Mouse (Mus musculus) brain, embryonic 14.5 days (tissue): ENCODE data around the gene Gm4792.

Experiments used
- CTCF ChIP-seq: fragments of 200-500 bp; IDR thresholded peaks from 2 replicates; pipeline ENCODE4 v1.5.1; 2012; ENCODE audit warnings: inconsistent platforms, mild to moderate bottlenecking, moderate library complexity, borderline replicate concordance; ENCODE audit not compliant: insufficient read depth, insufficient read length; ENCODE audit errors: extremely low read depth
- POLR2A ChIP-seq: fragments of 200-500 bp; IDR thresholded peaks from 2 replicates; pipeline ENCODE4 v1.6.1; 2012; ENCODE audit warnings: mild to moderate bottlenecking, inconsistent platforms, borderline replicate concordance; ENCODE audit not compliant: poor library complexity, insufficient read depth, insufficient read length, severe bottlenecking; ENCODE audit errors: extremely low read depth

DNA sequence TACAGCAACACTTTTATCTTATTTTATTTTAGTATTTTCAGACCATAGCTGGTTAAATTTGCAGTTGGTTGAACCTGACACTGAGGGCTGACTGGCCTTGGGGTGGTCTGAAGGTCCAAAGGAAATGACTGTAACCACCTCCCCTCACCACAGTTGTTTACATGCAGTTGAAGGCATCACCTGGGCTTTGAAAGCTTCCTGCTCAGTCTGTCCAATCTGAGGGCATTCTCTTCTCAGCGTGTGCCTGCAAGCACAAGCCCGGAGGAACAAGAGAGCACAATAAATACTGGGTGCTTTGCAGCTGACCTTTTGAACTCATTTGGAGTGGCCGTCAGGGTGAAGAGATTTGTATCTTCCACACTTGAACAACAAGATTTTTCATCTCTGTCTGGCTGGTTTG, 23.2 kb downstream of the Gm4792 start:
- TF ChIP-seq CTCF (no peak), POLR2A (no peak)
